Mouse (Mus musculus) embryonic facial prominence, embryonic 10.5 days (tissue): ENCODE measurements around the gene Angel1. TPM values are rescaled to one million over a fixed set of nuclear protein-coding genes. Genes with fewer than 3 reads are reported as not detected.

Source experiments
- DNase-seq: peaks from one replicate; pipeline ENCODE4 v3.0.0-alpha.2; 2017; ENCODE audit warnings: low spot score
- H3K27ac ChIP-seq: fragments of 300-500 bp; sonication (generic); replicated peaks from 2 replicates; pipeline ENCODE4 v1.5.1; 2016; ENCODE audit warnings: mild to moderate bottlenecking
- H3K27me3 ChIP-seq: fragments of 300-500 bp; sonication (generic); replicated peaks from 2 replicates; pipeline ENCODE4 v1.6.1; 2016; ENCODE audit warnings: low read depth, mild to moderate bottlenecking; ENCODE audit not compliant: poor library complexity, severe bottlenecking
- H3K36me3 ChIP-seq: fragments of 300-500 bp; sonication (generic); replicated peaks from 2 replicates; pipeline ENCODE4 v1.6.1; 2016; ENCODE audit warnings: mild to moderate bottlenecking, moderate library complexity
- H3K4me1 ChIP-seq: fragments of 300-500 bp; sonication (generic); 2 replicates; pipeline ENCODE4 v1.6.1; 2016
- H3K4me3 ChIP-seq: fragments of 300-500 bp; sonication (generic); 2 replicates; pipeline ENCODE4 v1.5.1; 2016; ENCODE audit warnings: mild to moderate bottlenecking, moderate library complexity
- H3K9me3 ChIP-seq: fragments of 300-500 bp; sonication (generic); 2 replicates; pipeline ENCODE4 v1.6.1; 2016; ENCODE audit warnings: mild to moderate bottlenecking
- WGBS: fragments of 180-500 bp; shearing (Covaris S2); methylation state at CpG from one replicate; pipeline ENCODE4 v1.1.7; 2016; 5-methylcytosine and 5-hydroxymethylcytosine counted together
- polyA plus RNA-seq: library from polyadenylated mRNA; unstranded; fragments of >200 nt; fragmentation: Nextera tagmentation; extraction: Ambion mirVana; gene quantifications from 2 replicates; pipeline ENCODE4 v1.2.1, GENCODE M21; 2016

Gene Angel1
- polyA plus RNA-seq = 14.3 and 15.5 TPM in 2 replicates

GRCm38 (mm10) chr12:86726120-86726640 lies at the start of gene Angel1:
Angel1 (minus strand) TSS chr12:86726460.
- Histone ChIP-seq H3K36me3 (peaks cover 5% of the 10 kb centered on the region; the same call in 1 of the 2 replicates), H3K9me3 (no peaks in the 10 kb centered on the region), H3K27me3 (no peaks in the 10 kb centered on the region), H3K4me3 (peak within 1 kb of the TSS; percentile 82), H3K4me1 (peaks cover 12% of the 10 kb centered on the region), H3K27ac (peak within 1 kb of the TSS; percentile 88)
- WGBS = under 1% methylated on average over 44 of the region's 44 CpGs
- peak; percentile 98 for DNase-seq

GRCm38 (mm10) chr12:86775561-86776280 lies 49.5 kb upstream of the Angel1 start:
- Histone ChIP-seq H3K4me1 (peaks cover 27% of the 10 kb centered on the region), H3K4me3 (no peak overlapping the region), H3K27me3 (no peaks in the 10 kb centered on the region), H3K9me3 (no peaks in the 10 kb centered on the region), H3K27ac (peak overlapping the region; percentile 2; the same call in 1 of the 2 replicates), H3K36me3 (no peaks in the 10 kb centered on the region)
- no peak for DNase-seq
- 80% methylated on average over 7 of the region's 7 CpGs for whole genome bisulfite sequencing

GRCm38 (mm10) chr12:86772551-86772950 lies 46.3 kb upstream of the Angel1 start:
- H3K27ac ChIP-seq = no peak overlapping the region; the same call in 1 of the 2 replicates
- H3K27me3 ChIP-seq = 0 out of 2 replicates have a peak, but pooled peaks cover 4% of the 10 kb centered on the region
- H3K9me3 ChIP-seq = no peaks in the 10 kb centered on the region
- H3K4me3 ChIP-seq = no peak overlapping the region
- no peaks in the 10 kb centered on the region for H3K36me3 ChIP-seq
- 52% methylated on average over 3 of the region's 3 CpGs for WGBS
- DNase-seq = no peak
- peaks cover 34% of the 10 kb centered on the region for H3K4me1 ChIP-seq

GRCm38 (mm10) chr12:86771823-86772427 lies 45.7 kb upstream of the Angel1 start:
- DNase-seq = peak; percentile 93
- 13% methylated on average over 12 of the region's 12 CpGs for WGBS
- H3K9me3 ChIP-seq = no peaks in the 10 kb centered on the region
- H3K4me3 ChIP-seq = 0 out of 2 replicates have a peak overlapping the region, but pooled peaks have one; percentile 8
- H3K36me3 ChIP-seq = no peaks in the 10 kb centered on the region
- H3K27ac ChIP-seq = peak overlapping the region; percentile 35; the same call in 1 of the 2 replicates
- 0 out of 2 replicates have a peak, but pooled peaks cover 4% of the 10 kb centered on the region for H3K27me3 ChIP-seq
- peaks cover 34% of the 10 kb centered on the region for H3K4me1 ChIP-seq

GRCm38 (mm10) chr12:86770927-86771326 lies 44.7 kb upstream of the Angel1 start:
- Histone ChIP-seq H3K27ac (no peak overlapping the region), H3K27me3 (0 out of 2 replicates have a peak, but pooled peaks cover 4% of the 10 kb centered on the region), H3K4me1 (peaks cover 34% of the 10 kb centered on the region), H3K4me3 (no peak overlapping the region), H3K36me3 (no peaks in the 10 kb centered on the region), H3K9me3 (no peaks in the 10 kb centered on the region)
- 19% methylated on average over 3 of the region's 3 CpGs for WGBS
- DNase-seq = no peak

GRCm38 (mm10) chr12:86770261-86770670 lies 44.0 kb upstream of the Angel1 start:
- H3K27ac ChIP-seq = peak overlapping the region; percentile 51; the same call in 1 of the 2 replicates
- 0 out of 2 replicates have a peak, but pooled peaks cover 4% of the 10 kb centered on the region for H3K27me3 ChIP-seq
- 33% methylated on average over 4 of the region's 4 CpGs for WGBS

GRCm38 (mm10) chr12:86769819-86770218 lies 43.6 kb upstream of the Angel1 start:
- no peak overlapping the region for H3K4me3 ChIP-seq
- DNase-seq = no peak
- H3K9me3 ChIP-seq = no peaks in the 10 kb centered on the region
- peaks cover 28% of the 10 kb centered on the region for H3K4me1 ChIP-seq
- H3K36me3 ChIP-seq = no peaks in the 10 kb centered on the region
- 0 out of 2 replicates have a peak, but pooled peaks cover 4% of the 10 kb centered on the region for H3K27me3 ChIP-seq
- 0 out of 2 replicates have a peak overlapping the region, but pooled peaks have one; percentile 51 for H3K27ac ChIP-seq

More at GRCm38 (mm10) chr12:86770261-86770670, 44.0 kb upstream of the Angel1 start:
- Histone ChIP-seq H3K9me3 (no peaks in the 10 kb centered on the region), H3K4me3 (no peak overlapping the region), H3K36me3 (no peaks in the 10 kb centered on the region), H3K4me1 (peaks cover 28% of the 10 kb centered on the region)
- DNase-seq = no peak

- Histone ChIP-seq H3K4me1 (peaks cover 28% of the 10 kb centered on the region), H3K4me3 (no peak overlapping the region), H3K27ac (no peak overlapping the region), H3K36me3 (no peaks in the 10 kb centered on the region), H3K9me3 (no peaks in the 10 kb centered on the region), H3K27me3 (0 out of 2 replicates have a peak, but pooled peaks cover 4% of the 10 kb centered on the region)
- DNase-seq = peak; percentile 84
- WGBS = 35% methylated on average over 4 of the region's 4 CpGs
These were observed 42.8 kb upstream of the Angel1 start for GRCm38 (mm10) chr12:86768986-86769580.

- peak; percentile 69 for DNase-seq
- Histone ChIP-seq H3K27ac (peak overlapping the region; percentile 63), H3K9me3 (no peaks in the 10 kb centered on the region), H3K4me3 (no peak overlapping the region), H3K27me3 (0 out of 2 replicates have a peak, but pooled peaks cover 4% of the 10 kb centered on the region), H3K36me3 (no peaks in the 10 kb centered on the region), H3K4me1 (peaks cover 28% of the 10 kb centered on the region)
- WGBS = 37% methylated on average over 20 of the region's 20 CpGs
These were observed 41.8 kb upstream of the Angel1 start for GRCm38 (mm10) chr12:86767868-86768631.

- WGBS = 90% methylated on average over 8 of the region's 8 CpGs
- Histone ChIP-seq H3K27ac (no peak overlapping the region), H3K4me1 (peaks cover 16% of the 10 kb centered on the region), H3K36me3 (no peaks in the 10 kb centered on the region), H3K4me3 (no peak overlapping the region), H3K9me3 (no peaks in the 10 kb centered on the region), H3K27me3 (0 out of 2 replicates have a peak, but pooled peaks cover 4% of the 10 kb centered on the region)
- no peak for DNase-seq
These were observed 40.2 kb upstream of the Angel1 start for GRCm38 (mm10) chr12:86766467-86766866.

- Histone ChIP-seq H3K36me3 (no peaks in the 10 kb centered on the region), H3K27ac (no peak overlapping the region), H3K9me3 (no peaks in the 10 kb centered on the region), H3K27me3 (no peaks in the 10 kb centered on the region), H3K4me1 (peaks cover 9% of the 10 kb centered on the region), H3K4me3 (no peak overlapping the region)
- no peak for DNase-seq
- WGBS = 78% methylated on average over 6 of the region's 6 CpGs
These were observed 37.8 kb upstream of the Angel1 start for GRCm38 (mm10) chr12:86764060-86764459.
